Mouse (Mus musculus) CD8-positive naive resting alpha-beta T cell, adult 57 days (primary cell): Measurements from ENCODE around the gene Ttl. TPM values are rescaled to one million over a fixed set of nuclear protein-coding genes. Genes with fewer than 3 reads are reported as not detected.

Source experiments
- total RNA-seq: library from RNA; stranded (reverse); gene quantifications from one replicate; pipeline ENCODE4 v1.2.4, GENCODE M21; 2023

The Ttl gene
- 5.4 TPM for total RNA-seq

GRCm38 (mm10) chr2:129065437-129066282 lies at the start of gene Ttl:
Gene Ttl (plus strand): TSS chr2:129065942.

GRCm38 (mm10) chr2:129047811-129048210 lies 17.9 kb upstream of the Ttl start, which contains the start of gene Vinac1:
Gene Vinac1 (minus strand): TSS chr2:129048172.

GRCm38 (mm10) chr2:129100784-129101310 lies 35.1 kb downstream of the Ttl start, which contains the start of gene Polr1b:
Gene Polr1b (plus strand): TSS chr2:129100995.

GRCm38 (mm10) chr2:129129412-129129929 lies 63.7 kb downstream of the Ttl start, which contains the start of gene Chchd5:
Gene Chchd5 (plus strand): TSS chr2:129129700.

Other genes starting within 250 kb of the Ttl start
- gene Tmem87b, start 247.8 kb upstream of the Ttl start, total RNA-seq = 40.5 TPM
- gene Fbln7, start 203.0 kb upstream of the Ttl start, total RNA-seq = not detected
- gene Zc3h8, start 121.9 kb upstream of the Ttl start, total RNA-seq = 6.5 TPM
- gene Zc3h6, start 98.5 kb upstream of the Ttl start, total RNA-seq = 12.2 TPM
- 4.7 TPM for gene Gm10762, start 98.2 kb upstream of the Ttl start, total RNA-seq
- gene Vinac1, start 17.8 kb upstream of the Ttl start, total RNA-seq = not detected
- gene Polr1b, start 35.1 kb downstream of the Ttl start, total RNA-seq = 48.7 TPM
- 14.9 TPM for gene Chchd5, start 63.8 kb downstream of the Ttl start, total RNA-seq
- gene Slc20a1, start 132.8 kb downstream of the Ttl start, total RNA-seq = 307 TPM
- gene Ckap2l, start 231.3 kb downstream of the Ttl start, total RNA-seq = 0.89 TPM
- not detected for gene Il1a, start 244.0 kb downstream of the Ttl start, total RNA-seq